Mouse (Mus musculus) cerebellum, postnatal 25 days (tissue): Measurements from ENCODE around the gene Ppp1r3g.
A peak's percentile ranks its signal among the peaks of the same experiment; 100 is the strongest.
"Not testable (repeated sequence)": the region's sequence is repeated elsewhere in the genome, so short reads cannot be mapped to it uniquely, and the experiment has no call there.

Experiments used
- DNase-seq, 2 experiments: peaks; one replicate each; pipeline ENCODE4 v3.0.0; 2021; ENCODE audit warnings: mixed read lengths in 2 of 2

Gene Ppp1r3g

GRCm38 (mm10) chr13:35958539-35958938, at the start of gene Ppp1r3g:
TSS of gene Ppp1r3g (plus strand) at chr13:35958839.
- no peak for DNase-seq

- no peak for DNase-seq
Observed at GRCm38 (mm10) chr13:35911476-35911875, 47.2 kb upstream of the Ppp1r3g start.

GRCm38 (mm10) chr13:35937991-35938390, 20.6 kb upstream of the Ppp1r3g start:
- no peak for DNase-seq

GRCm38 (mm10) chr13:35939871-35940665, 18.6 kb upstream of the Ppp1r3g start:
- DNase-seq: no peak

GRCm38 (mm10) chr13:35940934-35941333, 17.7 kb upstream of the Ppp1r3g start:
- DNase-seq: no peak

- no peak for DNase-seq
Observed at GRCm38 (mm10) chr13:35946659-35947353, 11.8 kb upstream of the Ppp1r3g start.

GRCm38 (mm10) chr13:35947354-35948000, 11.2 kb upstream of the Ppp1r3g start:
- DNase-seq: peak; percentile 80 to 87

GRCm38 (mm10) chr13:35949814-35950455, 8.7 kb upstream of the Ppp1r3g start:
- DNase-seq: no peak

GRCm38 (mm10) chr13:35959391-35960067, 890 bp downstream of the Ppp1r3g start:
- DNase-seq: no peak

- DNase-seq: no peak
Observed at GRCm38 (mm10) chr13:35963583-35963982, 4.9 kb downstream of the Ppp1r3g start.

GRCm38 (mm10) chr13:35967690-35968089, 9.1 kb downstream of the Ppp1r3g start:
- DNase-seq: no peak

GRCm38 (mm10) chr13:35968131-35968718, 9.6 kb downstream of the Ppp1r3g start:
- peak; percentile 19 to 27 for DNase-seq

GRCm38 (mm10) chr13:35968719-35969430, 10.2 kb downstream of the Ppp1r3g start:
- DNase-seq: peak; percentile 27 to 41

GRCm38 (mm10) chr13:35969431-35969721, 10.7 kb downstream of the Ppp1r3g start:
- DNase-seq: no peak

- no peak for DNase-seq
Observed at GRCm38 (mm10) chr13:35969829-35970228, 11.2 kb downstream of the Ppp1r3g start.

GRCm38 (mm10) chr13:35976912-35977311, 18.3 kb downstream of the Ppp1r3g start:
- DNase-seq: no peak

- no peak for DNase-seq
Observed at GRCm38 (mm10) chr13:35980471-35980870, 21.8 kb downstream of the Ppp1r3g start.

GRCm38 (mm10) chr13:35982985-35983384, 24.3 kb downstream of the Ppp1r3g start:
- DNase-seq: no peak

GRCm38 (mm10) chr13:35989329-35989728, 30.7 kb downstream of the Ppp1r3g start:
- no peak for DNase-seq

GRCm38 (mm10) chr13:35991185-35991584, 32.5 kb downstream of the Ppp1r3g start:
- not testable (repeated sequence) for DNase-seq

- peak; percentile 23 to 44 for DNase-seq
Observed at GRCm38 (mm10) chr13:35994067-35994466, 35.4 kb downstream of the Ppp1r3g start.

- no peak for DNase-seq
Observed at GRCm38 (mm10) chr13:35995231-35995630, 36.6 kb downstream of the Ppp1r3g start.
